Mouse (Mus musculus) heart, embryonic 11.5 days (tissue): ENCODE measurements at regions not wholly inside any gene's neighbourhood (a gene's known extent, or its start where the extent isn't known, plus 50 kb on each side); places are given as distances from the start of the nearest gene placed in this dataset.

Source experiments
- ATAC-seq: fragments of 200-750 bp; cut with Nextera tagmentation; replicated peaks from 2 replicates; pipeline ENCODE4 v1.8.0; 2017; ENCODE audit warnings: moderate library complexity; ENCODE audit not compliant: insufficient number of reproducible peaks, low FRiP score, low TSS enrichment
- H3K27ac ChIP-seq: fragments of 300-500 bp; sonication (generic); 2 replicates; pipeline ENCODE4 v1.5.1; 2014; ENCODE audit warnings: mild to moderate bottlenecking, low read depth, low read length
- H3K27me3 ChIP-seq: fragments of 300-500 bp; sonication (generic); 2 replicates; pipeline ENCODE4 v1.6.1; 2014; ENCODE audit warnings: mild to moderate bottlenecking, low read length, mixed read lengths; ENCODE audit not compliant: control insufficient read depth, insufficient read depth
- H3K36me3 ChIP-seq: fragments of 300-500 bp; sonication (generic); 2 replicates; pipeline ENCODE4 v1.6.1; 2014; ENCODE audit warnings: mild to moderate bottlenecking, low read length, moderate library complexity, mixed read lengths; ENCODE audit not compliant: control insufficient read depth, insufficient read depth
- H3K4me1 ChIP-seq: fragments of 300-500 bp; sonication (generic); 2 replicates; pipeline ENCODE4 v1.6.1; 2014; ENCODE audit warnings: low read length; ENCODE audit not compliant: control insufficient read depth, insufficient read depth
- H3K4me2 ChIP-seq: fragments of 300-500 bp; sonication (generic); 2 replicates; pipeline ENCODE4 v1.6.1; 2014; ENCODE audit warnings: mild to moderate bottlenecking, moderate library complexity
- H3K4me3 ChIP-seq: fragments of 300-500 bp; sonication (generic); 2 replicates; pipeline ENCODE4 v1.5.1; 2014; ENCODE audit warnings: low read depth, low read length
- H3K9ac ChIP-seq: fragments of 300-500 bp; sonication (generic); 2 replicates; pipeline ENCODE4 v1.6.1; 2014; ENCODE audit warnings: mild to moderate bottlenecking, low read depth, low read length, moderate library complexity
- H3K9me3 ChIP-seq: fragments of 300-500 bp; sonication (generic); replicated peaks from 2 replicates; pipeline ENCODE4 v1.6.1; 2016; ENCODE audit warnings: low read length; ENCODE audit not compliant: control insufficient read depth
- WGBS: fragments of 180-500 bp; shearing (Covaris S2); extraction: QIAGEN DNeasy Blood & Tissue Kit; methylation state at CpG from one replicate; pipeline ENCODE4 v1.1.7; 2014; ENCODE audit not compliant: insufficient replicate concordance; 5-methylcytosine and 5-hydroxymethylcytosine counted together

DNA sequence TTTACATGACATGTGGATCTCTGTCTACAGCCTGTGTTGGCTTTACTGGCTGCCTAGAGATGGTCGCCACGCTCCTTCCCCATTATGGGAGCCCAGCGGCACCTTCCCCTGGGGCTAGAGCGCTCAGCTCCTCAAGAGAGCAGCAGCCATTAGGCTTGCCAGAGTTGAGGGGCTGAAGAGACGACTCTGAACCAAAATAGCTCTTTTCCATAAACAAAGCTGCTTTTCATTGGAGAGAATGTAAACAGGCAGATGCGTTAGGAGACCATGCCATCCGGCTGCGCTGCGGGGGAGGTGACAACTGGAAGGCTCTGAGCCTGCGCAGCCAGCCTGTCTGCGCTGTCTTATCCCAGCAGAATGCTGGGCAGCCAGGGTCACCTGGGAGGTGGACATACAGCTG lies 55.1 kb upstream of the Myl10 start:
- no peaks in the 10 kb centered on the region for H3K36me3 ChIP-seq
- H3K4me3 ChIP-seq = no peak overlapping the region
- no peak overlapping the region for H3K4me2 ChIP-seq
- H3K27ac ChIP-seq = no peak overlapping the region
- no peak for ATAC-seq
- WGBS = 57% methylated on average over 11 of the region's 11 CpGs
- H3K9ac ChIP-seq = no peak overlapping the region
- 0 out of 2 replicates have a peak, but pooled peaks cover 3% of the 10 kb centered on the region for H3K4me1 ChIP-seq
- H3K27me3 ChIP-seq = 0 out of 2 replicates have a peak, but pooled peaks cover 4% of the 10 kb centered on the region
- H3K9me3 ChIP-seq = no peaks in the 10 kb centered on the region

DNA sequence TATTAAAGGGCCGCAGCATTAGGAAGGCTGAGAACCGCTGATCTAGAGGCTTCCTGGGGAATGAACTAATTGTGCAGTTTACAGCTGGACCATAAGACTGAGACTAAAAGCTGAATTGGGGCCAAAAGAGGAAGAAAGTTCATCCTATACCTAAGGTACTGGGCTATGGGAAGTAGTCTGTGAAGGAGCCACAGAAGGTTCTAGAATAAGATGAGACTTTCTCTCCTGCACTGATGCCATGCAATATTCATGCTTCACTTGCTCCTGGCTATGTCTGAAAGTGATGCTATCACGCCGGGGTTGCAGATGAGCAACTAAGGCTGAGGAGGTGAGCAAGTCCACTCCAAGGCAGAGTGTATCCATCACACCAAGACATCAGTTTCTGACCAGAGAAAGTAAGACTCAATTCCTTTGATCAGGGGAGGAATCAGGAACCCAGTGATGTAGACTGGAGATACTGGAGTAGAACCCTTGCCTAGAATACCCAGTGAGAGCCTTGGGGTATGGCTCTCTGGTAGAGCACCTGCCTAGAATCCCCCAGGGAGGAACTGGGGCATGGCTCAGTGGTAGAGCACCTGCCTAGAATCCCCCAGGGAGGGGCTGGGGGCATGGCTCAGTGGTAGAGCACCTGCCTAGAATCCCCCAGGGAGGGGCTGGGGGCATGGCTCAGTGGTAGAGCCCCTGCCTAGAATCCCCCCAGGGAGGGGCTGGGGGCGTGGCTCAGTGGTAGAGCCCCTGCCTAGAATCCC lies 51.9 kb upstream of the Myl10 start:
- Histone ChIP-seq H3K4me1 (0 out of 2 replicates have a peak, but pooled peaks cover 3% of the 10 kb centered on the region), H3K9ac (no peak overlapping the region), H3K4me3 (no peak overlapping the region), H3K27me3 (0 out of 2 replicates have a peak, but pooled peaks cover 2% of the 10 kb centered on the region), H3K4me2 (no peak overlapping the region), H3K9me3 (no peaks in the 10 kb centered on the region), H3K36me3 (no peaks in the 10 kb centered on the region), H3K27ac (no peak overlapping the region)
- ATAC-seq = no peak
- WGBS = 80% methylated on average over 5 of the region's 5 CpGs

DNA sequence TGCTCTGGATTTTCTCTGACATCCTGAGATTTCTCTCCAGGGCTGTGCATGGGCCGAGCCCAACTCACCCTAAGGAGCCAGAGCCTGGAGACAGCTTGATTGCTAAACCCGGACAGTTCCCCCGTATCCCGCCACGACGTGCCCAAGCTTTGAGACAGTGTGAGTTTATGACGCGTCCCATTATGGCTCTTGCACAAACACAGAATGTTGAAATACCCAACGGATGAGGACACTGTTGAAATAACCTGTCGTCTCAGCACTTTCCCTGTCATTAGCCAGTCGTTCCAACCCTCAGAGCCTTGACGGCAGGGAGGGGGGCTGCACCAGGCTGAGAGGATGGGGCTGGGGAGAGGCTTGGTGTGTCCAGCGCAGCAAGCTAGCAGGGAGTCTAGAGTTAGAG lies 50.7 kb upstream of the Myl10 start:
- no peak for ATAC-seq
- Histone ChIP-seq H3K9me3 (no peaks in the 10 kb centered on the region), H3K9ac (no peak overlapping the region), H3K27ac (no peak overlapping the region), H3K36me3 (no peaks in the 10 kb centered on the region), H3K4me2 (no peak overlapping the region), H3K4me1 (0 out of 2 replicates have a peak, but pooled peaks cover 3% of the 10 kb centered on the region), H3K27me3 (0 out of 2 replicates have a peak, but pooled peaks cover 2% of the 10 kb centered on the region), H3K4me3 (no peak overlapping the region)
- 65% methylated on average over 13 of the region's 13 CpGs for WGBS
